Mouse (Mus musculus): Measurements from ENCODE around the gene Sh3rf3.
A peak's percentile ranks its signal among the peaks of the same experiment; 100 is the strongest.

The Sh3rf3 gene

GRCm38 (mm10) chr10:58813081-58813800 is at the start of gene Sh3rf3:
TSS of gene Sh3rf3 (plus strand) at chr10:58813359.
- Histone ChIP-seq H3K4me1 (replicated peaks; ENCODE audit: low read depth, low read length) (peaks cover 11% of the 10 kb centered on the region; the same call in 1 of the 2 replicates), H3K27me3 (ENCODE audit: insufficient read depth, low read length) (peaks cover 76% of the 10 kb centered on the region), H3K9me3 (ENCODE audit: low read length) (peaks cover 6% of the 10 kb centered on the region; the same call in 1 of the 2 replicates), H3K36me3 (ENCODE audit: insufficient read depth, low read length) (no peaks in the 10 kb centered on the region), H3K4me3 (replicated peaks; ENCODE audit: low read length) (peak within 1 kb of the TSS; percentile 81)
- TF ChIP-seq CTCF (conservative IDR thresholded peaks at IDR 0.05; ENCODE audit: low read length) (no peak), NANOG (IDR thresholded peaks at IDR 0.05; ENCODE audit: borderline replicate concordance, low read length) (no peak), POU5F1 (IDR thresholded peaks at IDR 0.05; ENCODE audit: borderline replicate concordance, low read length) (no peak)

DNA sequence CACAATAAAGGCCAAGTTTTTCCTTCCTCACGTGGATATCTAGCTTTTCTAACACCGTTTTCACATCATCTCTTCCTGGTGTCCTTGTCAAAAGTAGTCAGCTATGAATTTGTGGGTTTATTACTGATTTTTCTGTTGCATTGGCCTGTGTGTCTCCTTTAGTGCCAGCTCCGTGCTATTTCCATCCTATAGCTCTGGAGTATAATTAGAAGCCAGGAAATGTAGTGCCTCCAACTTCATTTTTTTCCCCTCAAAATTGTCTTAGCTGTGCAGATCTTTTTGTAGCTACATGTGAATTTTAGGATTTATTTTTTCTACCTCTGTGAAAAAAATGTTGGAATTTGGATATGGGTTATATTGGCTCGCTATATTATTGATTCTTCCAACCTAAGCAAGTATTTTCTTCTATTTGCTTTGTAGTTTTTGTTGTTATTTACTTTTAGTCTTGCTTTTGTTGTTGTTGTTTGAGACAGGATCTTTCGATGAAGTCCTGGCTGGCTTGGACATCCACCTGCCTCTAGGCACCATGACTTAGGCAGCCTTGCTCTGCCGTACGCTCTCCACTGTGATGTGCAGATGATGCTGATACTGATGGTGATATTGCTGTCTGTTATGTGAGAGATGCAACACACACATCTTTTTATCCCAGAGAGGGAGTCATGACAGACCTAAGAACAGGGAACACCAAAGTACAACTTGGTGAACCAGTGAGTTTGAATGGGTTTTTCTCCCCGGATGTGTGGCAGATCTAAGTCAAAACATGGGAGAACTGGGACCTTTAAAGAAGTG is 24.5 kb upstream of the Sh3rf3 start:
- Histone ChIP-seq H3K27me3 (ENCODE audit: insufficient read depth, low read length) (no peaks in the 10 kb centered on the region), H3K4me3 (replicated peaks; ENCODE audit: low read length) (no peak overlapping the region), H3K4me1 (replicated peaks; ENCODE audit: low read depth, low read length) (no peaks in the 10 kb centered on the region), H3K36me3 (ENCODE audit: insufficient read depth, low read length) (no peaks in the 10 kb centered on the region), H3K9me3 (ENCODE audit: low read length) (no peaks in the 10 kb centered on the region)
- no peak for TF ChIP-seq POU5F1 (IDR thresholded peaks at IDR 0.05; ENCODE audit: borderline replicate concordance, low read length)
- no peak for TF ChIP-seq NANOG (IDR thresholded peaks at IDR 0.05; ENCODE audit: borderline replicate concordance, low read length)
- TF ChIP-seq CTCF (conservative IDR thresholded peaks at IDR 0.05; ENCODE audit: low read length) = no peak

DNA sequence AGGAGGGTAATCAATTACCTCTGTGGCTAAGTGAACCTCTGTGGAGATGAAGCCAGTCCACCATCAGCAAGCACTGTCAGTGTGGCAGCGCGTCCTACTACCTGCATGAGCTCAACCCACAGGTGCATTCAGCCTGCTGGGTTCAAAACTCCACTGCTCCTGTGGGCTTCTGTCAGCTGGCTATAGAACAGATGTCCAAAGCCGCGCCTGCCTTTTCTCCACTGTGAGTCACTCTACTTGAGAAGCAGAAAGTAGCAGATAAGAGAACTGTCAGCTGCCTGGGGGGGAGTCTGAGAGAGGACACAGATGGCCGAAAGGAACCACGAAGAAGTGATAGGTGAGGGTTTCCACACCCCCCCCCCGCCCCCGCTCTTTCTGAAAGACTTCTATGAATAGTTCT is 15.6 kb upstream of the Sh3rf3 start:
- Histone ChIP-seq H3K4me3 (replicated peaks; ENCODE audit: low read length) (no peak overlapping the region), H3K36me3 (ENCODE audit: insufficient read depth, low read length) (no peaks in the 10 kb centered on the region), H3K9me3 (ENCODE audit: low read length) (no peaks in the 10 kb centered on the region), H3K4me1 (replicated peaks; ENCODE audit: low read depth, low read length) (peaks cover 8% of the 10 kb centered on the region; the same call in 1 of the 2 replicates), H3K27me3 (ENCODE audit: insufficient read depth, low read length) (peaks cover 8% of the 10 kb centered on the region; the same call in 1 of the 2 replicates)
- TF ChIP-seq NANOG (IDR thresholded peaks at IDR 0.05; ENCODE audit: borderline replicate concordance, low read length) (no peak), CTCF (conservative IDR thresholded peaks at IDR 0.05; ENCODE audit: low read length) (no peak), POU5F1 (IDR thresholded peaks at IDR 0.05; ENCODE audit: borderline replicate concordance, low read length) (no peak)

DNA sequence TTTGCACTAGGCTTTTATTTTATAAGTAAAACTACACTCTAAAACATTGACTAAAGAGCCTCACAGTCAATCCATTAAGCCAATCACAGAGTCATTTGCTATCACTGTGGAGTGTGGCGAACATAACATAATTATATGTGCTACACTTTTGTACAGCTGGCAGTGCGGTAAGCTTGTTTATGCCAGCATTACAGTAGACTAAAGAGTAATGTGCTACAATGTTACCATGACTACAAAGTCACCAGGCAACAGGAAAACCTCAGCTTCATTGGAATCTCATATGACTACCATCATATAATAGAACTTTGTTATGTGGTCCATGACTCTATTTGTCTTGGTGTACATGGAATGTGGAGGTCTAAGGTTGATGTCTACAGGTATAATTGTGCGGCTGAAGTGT is 15.0 kb upstream of the Sh3rf3 start:
- Histone ChIP-seq H3K4me3 (replicated peaks; ENCODE audit: low read length) (no peak overlapping the region), H3K36me3 (ENCODE audit: insufficient read depth, low read length) (no peaks in the 10 kb centered on the region), H3K4me1 (replicated peaks; ENCODE audit: low read depth, low read length) (peaks cover 8% of the 10 kb centered on the region; the same call in 1 of the 2 replicates), H3K27me3 (ENCODE audit: insufficient read depth, low read length) (peaks cover 8% of the 10 kb centered on the region; the same call in 1 of the 2 replicates), H3K9me3 (ENCODE audit: low read length) (no peaks in the 10 kb centered on the region)
- TF ChIP-seq NANOG (IDR thresholded peaks at IDR 0.05; ENCODE audit: borderline replicate concordance, low read length) (no peak), POU5F1 (IDR thresholded peaks at IDR 0.05; ENCODE audit: borderline replicate concordance, low read length) (no peak), CTCF (conservative IDR thresholded peaks at IDR 0.05; ENCODE audit: low read length) (no peak)

GRCm38 (mm10) chr10:58800996-58801433 is 12.1 kb upstream of the Sh3rf3 start:
- Histone ChIP-seq H3K9me3 (ENCODE audit: low read length) (no peaks in the 10 kb centered on the region), H3K27me3 (ENCODE audit: insufficient read depth, low read length) (peaks cover 3% of the 10 kb centered on the region; the same call in 1 of the 2 replicates), H3K4me3 (replicated peaks; ENCODE audit: low read length) (no peak overlapping the region), H3K4me1 (replicated peaks; ENCODE audit: low read depth, low read length) (peaks cover 14% of the 10 kb centered on the region; the same call in 1 of the 2 replicates), H3K36me3 (ENCODE audit: insufficient read depth, low read length) (no peaks in the 10 kb centered on the region)
- peak; percentile 78; the same call in 1 of the 2 replicates for TF ChIP-seq NANOG (IDR thresholded peaks at IDR 0.05; ENCODE audit: borderline replicate concordance, low read length)
- no peak for TF ChIP-seq POU5F1 (IDR thresholded peaks at IDR 0.05; ENCODE audit: borderline replicate concordance, low read length)

GRCm38 (mm10) chr10:58802391-58802790 is 10.8 kb upstream of the Sh3rf3 start:
- Histone ChIP-seq H3K4me3 (replicated peaks; ENCODE audit: low read length) (no peak overlapping the region), H3K9me3 (ENCODE audit: low read length) (no peaks in the 10 kb centered on the region), H3K36me3 (ENCODE audit: insufficient read depth, low read length) (no peaks in the 10 kb centered on the region), H3K4me1 (replicated peaks; ENCODE audit: low read depth, low read length) (peaks cover 14% of the 10 kb centered on the region; the same call in 1 of the 2 replicates), H3K27me3 (ENCODE audit: insufficient read depth, low read length) (0 out of 2 replicates have a peak, but pooled peaks cover 2% of the 10 kb centered on the region)
- TF ChIP-seq POU5F1 (IDR thresholded peaks at IDR 0.05; ENCODE audit: borderline replicate concordance, low read length) (no peak), NANOG (IDR thresholded peaks at IDR 0.05; ENCODE audit: borderline replicate concordance, low read length) (no peak), CTCF (conservative IDR thresholded peaks at IDR 0.05; ENCODE audit: low read length) (no peak)

- no peak for TF ChIP-seq NANOG (IDR thresholded peaks at IDR 0.05; ENCODE audit: borderline replicate concordance, low read length)
- no peak for TF ChIP-seq CTCF (conservative IDR thresholded peaks at IDR 0.05; ENCODE audit: low read length)
- TF ChIP-seq POU5F1 (IDR thresholded peaks at IDR 0.05; ENCODE audit: borderline replicate concordance, low read length) = no peak
- Histone ChIP-seq H3K27me3 (ENCODE audit: insufficient read depth, low read length) (peaks cover 45% of the 10 kb centered on the region), H3K4me1 (replicated peaks; ENCODE audit: low read depth, low read length) (peaks cover 12% of the 10 kb centered on the region; the same call in 1 of the 2 replicates), H3K9me3 (ENCODE audit: low read length) (peaks cover 6% of the 10 kb centered on the region; the same call in 1 of the 2 replicates), H3K36me3 (ENCODE audit: insufficient read depth, low read length) (no peaks in the 10 kb centered on the region), H3K4me3 (replicated peaks; ENCODE audit: low read length) (no peak overlapping the region)
These were observed 5.2 kb upstream of the Sh3rf3 start for GRCm38 (mm10) chr10:58807956-58808355.

DNA sequence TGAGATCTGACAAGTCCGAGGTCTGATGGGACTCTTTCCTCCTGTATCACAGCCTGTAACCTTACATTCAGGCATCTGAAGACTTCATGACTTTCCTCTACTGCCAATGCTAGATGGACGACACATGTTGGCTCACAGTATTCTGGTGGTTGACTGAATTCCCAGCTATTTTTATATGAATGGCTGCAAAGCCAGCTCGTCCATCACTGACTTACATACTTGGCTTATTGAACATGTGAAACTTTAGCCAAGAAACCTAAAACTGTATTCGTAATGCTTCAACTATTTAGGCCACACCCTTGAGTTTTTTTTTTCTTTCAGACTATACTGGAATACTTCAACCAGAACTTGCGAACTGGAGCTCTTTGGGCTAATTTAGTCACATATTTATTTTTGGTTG is 3.0 kb upstream of the Sh3rf3 start:
- Histone ChIP-seq H3K36me3 (ENCODE audit: insufficient read depth, low read length) (no peaks in the 10 kb centered on the region), H3K27me3 (ENCODE audit: insufficient read depth, low read length) (peaks cover 65% of the 10 kb centered on the region), H3K9me3 (ENCODE audit: low read length) (peaks cover 6% of the 10 kb centered on the region; the same call in 1 of the 2 replicates), H3K4me1 (replicated peaks; ENCODE audit: low read depth, low read length) (peaks cover 14% of the 10 kb centered on the region; the same call in 1 of the 2 replicates), H3K4me3 (replicated peaks; ENCODE audit: low read length) (no peak overlapping the region)
- no peak for TF ChIP-seq POU5F1 (IDR thresholded peaks at IDR 0.05; ENCODE audit: borderline replicate concordance, low read length)

All from E14TG2a.4 (cell line).